In the genomic region with DNA sequence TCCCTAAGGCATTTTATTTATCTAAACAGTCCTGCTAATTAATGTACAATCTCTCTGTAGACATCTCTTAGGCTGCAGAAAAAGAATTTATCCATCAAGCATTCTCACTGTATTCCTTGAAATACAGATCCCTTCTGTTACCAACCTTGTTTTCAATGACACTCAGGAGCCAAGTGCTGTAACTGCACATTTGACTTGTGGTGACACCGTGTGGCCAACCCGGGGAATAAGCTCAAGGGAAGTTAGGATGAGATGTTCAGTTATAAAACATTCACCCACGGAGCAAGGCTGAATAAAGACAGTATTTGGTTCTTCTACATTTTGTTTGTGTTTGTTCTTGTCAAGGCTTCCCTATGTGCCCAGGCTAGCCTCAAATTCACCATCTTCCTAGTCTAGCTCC, we compare ENCODE assay signal across 9 mouse cellular contexts. TPM values are rescaled to one million over a fixed set of nuclear protein-coding genes. Genes with fewer than 3 reads are reported as not detected.
DNase-seq lines count a peak whose midpoint lies in the region; ATAC-seq and TF ChIP-seq lines count a peak whose summit lies in the region.
"Had no signal": no experiment of that assay in that cellular context is flagged by ENCODE, and none has a peak within 500 bp of the region (broad histone marks: within the 10 kb centered on the region; RNA-seq: fewer than 3 reads in every experiment).

No protein-coding gene starts in this region.

- H3K4me2 ChIP-seq in kidney, embryonic 15.5 days: no peak overlapping the region
- H3K4me2 ChIP-seq in forebrain, postnatal 0 days (ENCODE audit: low read depth): no peak overlapping the region

- H3K4me3 ChIP-seq in kidney, embryonic 15.5 days (replicated peaks): no peak overlapping the region
- no peak overlapping the region for H3K4me3 ChIP-seq in forebrain, postnatal 0 days (ENCODE audit: low read depth, low read length)

- ATAC-seq in kidney, embryonic 15.5 days (replicated peaks; ENCODE audit: low FRiP score): no peak
- peak; percentile 90 for ATAC-seq in forebrain, postnatal 0 days
- peak; percentile 87 for ATAC-seq in megakaryocyte progenitor cell, adult 5-6 weeks (replicated peaks; ENCODE audit: poor library complexity)

- H3K9ac ChIP-seq in kidney, embryonic 15.5 days: no peak overlapping the region
- H3K9ac ChIP-seq in forebrain, postnatal 0 days: no peak overlapping the region

- WGBS in kidney, embryonic 15.5 days: 2% methylated on average over 3 of the region's 3 CpGs
- 5% methylated on average over 3 of the region's 3 CpGs for WGBS in forebrain, postnatal 0 days

- H3K27me3 ChIP-seq in kidney, embryonic 15.5 days: no peaks in the 10 kb centered on the region
- no peaks in the 10 kb centered on the region for H3K27me3 ChIP-seq in forebrain, postnatal 0 days (ENCODE audit: insufficient read depth, low read length)

- TF ChIP-seq CTCF in forebrain, postnatal 0 days (IDR thresholded peaks at IDR 0.05; ENCODE audit: low read depth): peak; percentile 94

- H3K9me3 ChIP-seq in kidney, embryonic 15.5 days (replicated peaks): no peaks in the 10 kb centered on the region
- no peaks in the 10 kb centered on the region for H3K9me3 ChIP-seq in forebrain, postnatal 0 days (ENCODE audit: low read length)

- no peaks in the 10 kb centered on the region for H3K36me3 ChIP-seq in kidney, embryonic 15.5 days
- H3K36me3 ChIP-seq in forebrain, postnatal 0 days (ENCODE audit: insufficient read depth): no peaks in the 10 kb centered on the region

- peak; percentile 26 for DNase-seq in adrenal gland, adult 2 months
- no peak for DNase-seq in adrenal gland, postnatal 4 days (ENCODE audit: low spot score in 2 of 2)
- DNase-seq in kidney, postnatal 36 days: peak; percentile 32 to 52
- DNase-seq in MN1 (ENCODE audit: low spot score): peak; percentile 56
- peak; percentile 82 for DNase-seq in forebrain, postnatal 0 days
- no peak for DNase-seq in urinary bladder, adult 18-20 months (ENCODE audit: low spot score in 2 of 2)

- no peak overlapping the region for H3K27ac ChIP-seq in kidney, embryonic 15.5 days
- no peak overlapping the region for H3K27ac ChIP-seq in forebrain, postnatal 0 days (ENCODE audit: low read depth, low read length)

- peaks cover 8% of the 10 kb centered on the region for H3K4me1 ChIP-seq in kidney, embryonic 15.5 days
- no peaks in the 10 kb centered on the region for H3K4me1 ChIP-seq in forebrain, postnatal 0 days (ENCODE audit: insufficient read depth)

RNA-seq across cellular contexts. Expression of a gene that starts 26.4 kb away (rescaled TPM):
- not detected for total RNA-seq in adrenal gland, adult 2 months (2021)
- not detected in 2 replicates for polyA plus RNA-seq in adrenal gland, adult 2 months (2012; rRNA removed)
- not detected for total RNA-seq in adrenal gland, postnatal 4 days (2021)
- not detected in 2 replicates for polyA plus RNA-seq in kidney, embryonic 15.5 days (2015; fragmentation: Nextera tagmentation; extraction: Ambion mirVana)
- total RNA-seq in forebrain, postnatal 0 days (2014; rRNA removed): not detected in 2 replicates
- 0.19 TPM in 1 of 2 replicates, not detected in the other for polyA plus RNA-seq in forebrain, postnatal 0 days (2015; fragmentation: Nextera tagmentation; extraction: Ambion mirVana)
- total RNA-seq in megakaryocyte progenitor cell, adult 5-6 weeks (2015): not detected in 2 replicates
- not detected in 2 replicates for total RNA-seq in megakaryocyte progenitor cell, adult 5-6 weeks (2017)
- polyA plus RNA-seq: intestine, embryonic 14.5 days had no signal

RNA-seq across cellular contexts. Expression of a gene that starts 53.3 kb away (rescaled TPM):
- total RNA-seq in adrenal gland, adult 2 months (2021): 10 to 100 TPM; 13.8 to 31.3 TPM
- polyA plus RNA-seq in adrenal gland, adult 2 months (2012; rRNA removed): 14.0 and 21.0 TPM in 2 replicates
- total RNA-seq in adrenal gland, postnatal 4 days (2021): 10 to 100 TPM; 40.8 to 44.7 TPM
- 35.5 and 37.4 TPM in 2 replicates for polyA plus RNA-seq in kidney, embryonic 15.5 days (2015; fragmentation: Nextera tagmentation; extraction: Ambion mirVana)
- 59.8 and 81.3 TPM in 2 replicates for total RNA-seq in forebrain, postnatal 0 days (2014; rRNA removed)
- 88.3 and 118 TPM in 2 replicates for polyA plus RNA-seq in forebrain, postnatal 0 days (2015; fragmentation: Nextera tagmentation; extraction: Ambion mirVana)
- total RNA-seq in megakaryocyte progenitor cell, adult 5-6 weeks (2015): 5.9 and 6.5 TPM in 2 replicates
- total RNA-seq in megakaryocyte progenitor cell, adult 5-6 weeks (2017): 5.4 and 6.8 TPM in 2 replicates

RNA-seq across cellular contexts. Expression of a gene that starts 53.3 kb away (rescaled TPM):
- 10 to 100 TPM; 18.0 to 27.6 TPM for total RNA-seq in adrenal gland, adult 2 months (2021)
- 9.5 and 13.4 TPM in 2 replicates for polyA plus RNA-seq in adrenal gland, adult 2 months (2012; rRNA removed)
- total RNA-seq in adrenal gland, postnatal 4 days (2021): 10 to 100 TPM; 41.4 to 43.6 TPM
- polyA plus RNA-seq in kidney, embryonic 15.5 days (2015; fragmentation: Nextera tagmentation; extraction: Ambion mirVana): 27.1 and 28.0 TPM in 2 replicates
- 10.2 and 11.1 TPM in 2 replicates for total RNA-seq in forebrain, postnatal 0 days (2014; rRNA removed)
- polyA plus RNA-seq in forebrain, postnatal 0 days (2015; fragmentation: Nextera tagmentation; extraction: Ambion mirVana): 6.7 and 8.5 TPM in 2 replicates
- total RNA-seq in megakaryocyte progenitor cell, adult 5-6 weeks (2015): 12.9 and 15.0 TPM in 2 replicates
- 20.0 and 21.2 TPM in 2 replicates for total RNA-seq in megakaryocyte progenitor cell, adult 5-6 weeks (2017)

Comparison
In these comparisons a context has a peak if more than half of its experiments do, and no peak if none do; other contexts are left out.
1. DNase-seq: peak in adrenal gland, adult 2 months (single experiment), kidney, postnatal 36 days (2 of 2), MN1 (single experiment) and forebrain, postnatal 0 days (single experiment); none in adrenal gland, postnatal 4 days (0 of 2) and urinary bladder, adult 18-20 months (0 of 2).